ENCODE assay signal across 8 mouse cellular contexts in genomic region chr5:104108879-104109369, GRCm38 (mm10). TPM values are rescaled to one million over a fixed set of nuclear protein-coding genes. Genes with fewer than 3 reads are reported as not detected.
DNase-seq lines count a peak whose midpoint lies in the region; ATAC-seq and TF ChIP-seq lines count a peak whose summit lies in the region.
"Had no signal": no experiment of that assay in that cellular context is flagged by ENCODE, and none has a peak within 500 bp of the region (broad histone marks: within the 10 kb centered on the region; RNA-seq: fewer than 3 reads in every experiment).

No protein-coding gene starts in this region.

- peak overlapping the region; percentile 65 for H3K4me3 ChIP-seq in testis, adult 2 months (ENCODE audit: control insufficient read depth, low read depth, low read length)
- peak overlapping the region; percentile 24 for H3K4me3 ChIP-seq in hindbrain, embryonic 13.5 days
- no peak overlapping the region for H3K4me3 ChIP-seq in liver, embryonic 13.5 days (replicated peaks)
- H3K4me3 ChIP-seq: erythroblast, embryonic 14.5 days had no signal

- H3K4me2 ChIP-seq in hindbrain, embryonic 13.5 days: peak overlapping the region; percentile 49
- H3K4me2 ChIP-seq in liver, embryonic 13.5 days: peak overlapping the region; percentile 28

- peak overlapping the region; percentile 52 for H3K9ac ChIP-seq in hindbrain, embryonic 13.5 days
- no peak overlapping the region for H3K9ac ChIP-seq in liver, embryonic 13.5 days

- TF ChIP-seq CTCF in testis, adult 2 months (IDR thresholded peaks at IDR 0.05; ENCODE audit: control insufficient read depth, insufficient read depth, insufficient replicate concordance, low read depth, low read length): no peak

- no peaks in the 10 kb centered on the region for H3K9me3 ChIP-seq in hindbrain, embryonic 13.5 days
- H3K9me3 ChIP-seq in liver, embryonic 13.5 days (replicated peaks): no peaks in the 10 kb centered on the region

- H3K27ac ChIP-seq in testis, adult 2 months (ENCODE audit: control insufficient read depth, insufficient read depth, low read depth, low read length): peak overlapping the region; percentile 67
- peak overlapping the region; percentile 85 for H3K27ac ChIP-seq in hindbrain, embryonic 13.5 days
- no peak overlapping the region for H3K27ac ChIP-seq in liver, embryonic 13.5 days

- WGBS in hindbrain, embryonic 13.5 days: 7% methylated on average over 18 of the region's 18 CpGs
- WGBS in liver, embryonic 13.5 days (ENCODE audit: insufficient replicate concordance): 23% methylated on average over 18 of the region's 18 CpGs

- no peak for DNase-seq in testis, postnatal 14 days (ENCODE audit: low spot score)
- DNase-seq in embryo, embryonic 10.5 days (ENCODE audit: low spot score): peak; percentile 76
- DNase-seq in liver, embryonic 13.5 days: no peak
- peak; percentile 63 to 70 for DNase-seq in right cerebral cortex, postnatal 36 days (ENCODE audit: low spot score in 2 of 2)
- no peak for DNase-seq in spleen, adult 12 weeks (ENCODE audit: low spot score)

- no peaks in the 10 kb centered on the region for H3K36me3 ChIP-seq in testis, adult 2 months (ENCODE audit: control insufficient read depth, insufficient read depth, low read length)
- H3K36me3 ChIP-seq in hindbrain, embryonic 13.5 days: no peaks in the 10 kb centered on the region
- no peaks in the 10 kb centered on the region for H3K36me3 ChIP-seq in liver, embryonic 13.5 days

- peaks cover 5% of the 10 kb centered on the region for H3K4me1 ChIP-seq in testis, adult 2 months (ENCODE audit: control insufficient read depth, insufficient read depth, low read length)
- peaks cover 69% of the 10 kb centered on the region for H3K4me1 ChIP-seq in hindbrain, embryonic 13.5 days (replicated peaks)
- 0 out of 2 replicates have a peak, but pooled peaks cover 7% of the 10 kb centered on the region for H3K4me1 ChIP-seq in liver, embryonic 13.5 days (replicated peaks)

- peak; percentile 75 for ATAC-seq in hindbrain, embryonic 13.5 days (ENCODE audit: low FRiP score)
- ATAC-seq in liver, embryonic 13.5 days (ENCODE audit: low read depth): no peak

- no peak for TF ChIP-seq POLR2A in testis, adult 2 months (IDR thresholded peaks at IDR 0.05; ENCODE audit: control insufficient read depth, low read depth, low read length)

- no peaks in the 10 kb centered on the region for H3K27me3 ChIP-seq in testis, adult 2 months (ENCODE audit: control insufficient read depth, insufficient read depth, low read length)
- no peaks in the 10 kb centered on the region for H3K27me3 ChIP-seq in hindbrain, embryonic 13.5 days
- H3K27me3 ChIP-seq in liver, embryonic 13.5 days: peaks cover 10% of the 10 kb centered on the region; the same call in 1 of the 2 replicates

RNA-seq across cellular contexts. Expression of gene Sparcl1, which starts 4.6 kb away (rescaled TPM):
- polyA plus RNA-seq in testis, adult 2 months (2012; rRNA removed): 15.8 and 23.1 TPM in 2 replicates
- polyA plus RNA-seq in hindbrain, embryonic 13.5 days (2015; fragmentation: Nextera tagmentation; extraction: Ambion mirVana): 150 and 151 TPM in 2 replicates
- 2.0 TPM in 2 replicates for polyA plus RNA-seq in liver, embryonic 13.5 days (2015; fragmentation: Nextera tagmentation; extraction: Ambion mirVana)
- polyA plus RNA-seq: erythroblast, embryonic 14.5 days had no signal

RNA-seq across cellular contexts. Expression of gene Gm17660, which starts 31.5 kb away (rescaled TPM):
- 0.26 and 0.62 TPM in 2 replicates for polyA plus RNA-seq in testis, adult 2 months (2012; rRNA removed)
- polyA plus RNA-seq in hindbrain, embryonic 13.5 days (2015; fragmentation: Nextera tagmentation; extraction: Ambion mirVana): not detected in 2 replicates
- not detected in 2 replicates for polyA plus RNA-seq in liver, embryonic 13.5 days (2015; fragmentation: Nextera tagmentation; extraction: Ambion mirVana)
- polyA plus RNA-seq: erythroblast, embryonic 14.5 days had no signal

Comparison
In these comparisons a context has a peak if more than half of its experiments do, and no peak if none do; other contexts are left out.
1. DNase-seq: peak in embryo, embryonic 10.5 days (single experiment) and right cerebral cortex, postnatal 36 days (2 of 2); none in testis, postnatal 14 days (single experiment), liver, embryonic 13.5 days (single experiment) and spleen, adult 12 weeks (single experiment).